Mouse (Mus musculus): ENCODE data around the gene 2610318N02Rik.

- TF ChIP-seq CTCF (IDR thresholded peaks at IDR 0.05; ENCODE audit: low read depth, low read length) (no peak), POLR2A (IDR thresholded peaks at IDR 0.05; ENCODE audit: extremely low read depth, insufficient read depth, low read length) (peak; percentile 33; the same call in 1 of the 2 replicates)
Measured at GRCm38 (mm10) chr16:17132089-17132905, 7.3 kb upstream of the 2610318N02Rik start, which contains the start of gene Sdf2l1.
